Mouse (Mus musculus) colon, adult 2 months (tissue): ENCODE results near the gene Tmem169. TPM values are rescaled to one million over a fixed set of nuclear protein-coding genes. Genes with fewer than 3 reads are reported as not detected.

Source experiments
- polyA plus RNA-seq: library from polyadenylated mRNA; depleted of rRNA; stranded (reverse); fragments of >200 nt; gene quantifications from 2 replicates; pipeline ENCODE4 v1.2.3, GENCODE M21; 2012; rRNA removed

Gene Tmem169
- 0.14 and 0.35 TPM in 2 replicates for polyA plus RNA-seq

GRCm38 (mm10) chr1:72283992-72284485 lies at the start of gene Tmem169, which contains the start of gene Pecr:
Gene Tmem169 (plus strand): TSS chr1:72284369.
Gene Pecr (minus strand): TSS chr1:72284314.

GRCm38 (mm10) chr1:72307317-72307798 lies 23.2 kb downstream of the Tmem169 start, which contains the start of gene Xrcc5:
Gene Xrcc5 (plus strand): TSS chr1:72307421.

Other genes with a start within 250 kb of the Tmem169 start
- gene Mreg, start 72.1 kb upstream of the Tmem169 start, polyA plus RNA-seq: 1.2 and 1.4 TPM in 2 replicates
- 3.8 and 4.9 TPM in 2 replicates for gene Pecr, start 55 bp upstream of the Tmem169 start, polyA plus RNA-seq
- gene Xrcc5, start 23.1 kb downstream of the Tmem169 start, polyA plus RNA-seq: 1.2 and 1.9 TPM in 2 replicates